Mouse (Mus musculus): ENCODE data around the gene Gm26602.
"Not testable (repeated sequence)": the region's sequence is repeated elsewhere in the genome, so short reads cannot be mapped to it uniquely, and the experiment has no call there.

GRCm38 (mm10) chr10:79884938-79885337 lies 25.7 kb upstream of the Gm26602 start:
- TF ChIP-seq CTCF (IDR thresholded peaks at IDR 0.05; ENCODE audit: low read depth); EP300 (optimal IDR thresholded peaks at IDR 0.05): not testable (repeated sequence)
